Mouse (Mus musculus) hindbrain, embryonic 13.5 days (tissue): ENCODE data around the gene Tifa. TPM values are rescaled to one million over a fixed set of nuclear protein-coding genes. Genes with fewer than 3 reads are reported as not detected.
A peak's percentile ranks its signal among the peaks of the same experiment; 100 is the strongest.
"Not testable (repeated sequence)": the region's sequence is repeated elsewhere in the genome, so short reads cannot be mapped to it uniquely, and the experiment has no call there.

Source experiments
- ATAC-seq: fragments of 200-750 bp; cut with Nextera tagmentation; 2 replicates; pipeline ENCODE4 v1.8.0; 2017; ENCODE audit warnings: moderate TSS enrichment; ENCODE audit not compliant: low FRiP score
- H3K27ac ChIP-seq: fragments of 300-500 bp; sonication (generic); 2 replicates; pipeline ENCODE4 v1.5.1; 2015; ENCODE audit warnings: inconsistent platforms, mild to moderate bottlenecking, moderate library complexity
- H3K27me3 ChIP-seq: fragments of 300-500 bp; sonication (generic); 2 replicates; pipeline ENCODE4 v1.6.1; 2015; ENCODE audit warnings: mild to moderate bottlenecking, inconsistent platforms
- H3K36me3 ChIP-seq: fragments of 300-500 bp; sonication (generic); 2 replicates; pipeline ENCODE4 v1.6.1; 2015; ENCODE audit warnings: mild to moderate bottlenecking, inconsistent platforms
- H3K4me1 ChIP-seq: fragments of 300-500 bp; sonication (generic); replicated peaks from 2 replicates; pipeline ENCODE4 v1.6.1; 2015; ENCODE audit warnings: inconsistent platforms
- H3K4me2 ChIP-seq: fragments of 300-500 bp; sonication (generic); 2 replicates; pipeline ENCODE4 v1.6.1; 2015; ENCODE audit warnings: inconsistent platforms, mild to moderate bottlenecking, moderate library complexity
- H3K4me3 ChIP-seq: fragments of 300-500 bp; sonication (generic); 2 replicates; pipeline ENCODE4 v1.5.1; 2015; ENCODE audit warnings: mild to moderate bottlenecking, inconsistent platforms
- H3K9ac ChIP-seq: fragments of 300-500 bp; sonication (generic); 2 replicates; pipeline ENCODE4 v1.6.1; 2015; ENCODE audit warnings: mild to moderate bottlenecking, inconsistent platforms
- H3K9me3 ChIP-seq: fragments of 300-500 bp; sonication (generic); 2 replicates; pipeline ENCODE4 v1.6.1; 2016; ENCODE audit warnings: inconsistent platforms
- WGBS: fragments of 180-500 bp; shearing (Covaris S2); methylation state at CpG from one replicate; pipeline ENCODE4 v1.1.7; 2015; 5-methylcytosine and 5-hydroxymethylcytosine counted together
- polyA plus RNA-seq: library from polyadenylated mRNA; unstranded; fragments of >200 nt; fragmentation: Nextera tagmentation; extraction: Ambion mirVana; gene quantifications from 2 replicates; pipeline ENCODE4 v1.2.1, GENCODE M21; 2015

The Tifa gene
- polyA plus RNA-seq, 1 experiment from 2014 or later: 4.7 TPM

DNA sequence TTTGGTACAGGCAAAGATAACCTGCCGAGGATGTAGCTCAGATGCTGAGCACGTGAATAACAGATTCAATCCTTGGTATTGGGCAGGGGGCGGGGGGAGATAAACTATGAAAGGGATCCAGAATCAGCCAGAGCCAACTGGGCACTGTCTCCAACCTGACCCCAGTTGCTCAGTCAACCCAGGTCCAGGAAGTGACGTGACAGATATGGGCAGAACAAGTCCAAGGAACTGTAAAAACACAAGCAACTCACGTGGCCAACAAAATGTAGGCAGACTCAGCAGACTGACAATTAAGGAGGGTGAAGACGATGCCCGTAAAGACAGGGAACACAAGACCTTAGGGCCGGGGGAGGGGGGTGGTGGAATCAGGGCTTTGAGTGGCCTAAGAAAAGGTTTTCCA, 27.2 kb upstream of the Tifa start:
- Histone ChIP-seq H3K36me3 (no peaks in the 10 kb centered on the region), H3K4me3 (no peak overlapping the region), H3K27me3 (peaks cover 59% of the 10 kb centered on the region), H3K4me1 (peaks cover 9% of the 10 kb centered on the region), H3K9ac (no peak overlapping the region), H3K9me3 (no peaks in the 10 kb centered on the region), H3K27ac (no peak overlapping the region), H3K4me2 (no peak overlapping the region)
- ATAC-seq: no peak
- WGBS: 64% methylated on average over 8 of the region's 8 CpGs

DNA sequence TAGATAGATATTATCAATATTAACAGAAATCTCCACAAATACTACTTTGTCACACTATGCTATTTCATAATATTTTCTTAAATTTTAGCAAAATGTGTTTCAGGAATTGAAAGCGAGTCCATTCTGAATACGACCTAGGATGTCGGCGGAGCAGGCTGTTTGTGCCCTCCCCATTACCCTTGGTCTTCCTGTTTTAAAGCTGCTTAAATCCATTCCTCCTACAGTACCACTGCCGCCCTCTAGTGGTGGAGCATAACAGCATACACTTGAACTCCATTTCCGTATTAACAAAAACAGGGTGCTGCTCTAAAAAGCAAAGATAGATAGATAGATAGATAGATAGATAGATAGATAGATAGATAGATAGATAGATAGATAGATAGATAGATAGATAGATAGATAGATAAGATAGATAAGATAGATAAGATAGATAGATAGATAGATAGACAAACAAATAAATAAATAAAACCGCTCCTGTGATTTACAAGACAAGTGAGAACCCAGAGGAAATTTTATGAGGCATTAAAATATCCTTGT, 26.5 kb upstream of the Tifa start:
- ATAC-seq: no peak
- Histone ChIP-seq H3K4me1 (peaks cover 8% of the 10 kb centered on the region), H3K9ac (no peak overlapping the region), H3K27me3 (peaks cover 51% of the 10 kb centered on the region), H3K4me3 (no peak overlapping the region), H3K27ac (no peak overlapping the region), H3K9me3 (no peaks in the 10 kb centered on the region), H3K36me3 (no peaks in the 10 kb centered on the region), H3K4me2 (no peak overlapping the region)
- 22% methylated on average over 7 of the region's 7 CpGs for WGBS

DNA sequence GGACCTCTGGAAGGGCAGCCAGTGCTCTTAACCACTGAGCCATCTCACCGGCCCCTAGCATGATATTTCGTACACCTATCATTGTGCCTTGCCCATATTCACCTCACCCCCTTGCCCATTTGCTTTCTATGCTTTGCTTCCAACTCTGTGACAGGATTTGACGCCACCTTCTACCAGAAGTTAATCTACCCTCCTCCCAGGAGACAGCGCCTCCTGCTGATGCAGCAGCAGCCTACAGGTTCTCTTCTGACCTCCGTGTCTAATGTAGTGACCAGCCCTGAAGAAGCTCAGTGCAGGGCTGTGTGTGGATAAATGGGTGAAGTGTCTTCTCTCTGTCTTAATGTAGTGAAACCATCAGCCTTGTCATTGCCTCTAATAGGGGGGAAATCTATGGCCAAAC, 25.1 kb upstream of the Tifa start:
- H3K4me3 ChIP-seq: no peak overlapping the region
- no peaks in the 10 kb centered on the region for H3K36me3 ChIP-seq
- H3K27ac ChIP-seq: no peak overlapping the region
- ATAC-seq: no peak
- H3K9me3 ChIP-seq: no peaks in the 10 kb centered on the region
- WGBS: 55% methylated on average over 5 of the region's 5 CpGs
- no peak overlapping the region for H3K4me2 ChIP-seq
- no peaks in the 10 kb centered on the region for H3K4me1 ChIP-seq
- H3K9ac ChIP-seq: no peak overlapping the region
- peaks cover 40% of the 10 kb centered on the region for H3K27me3 ChIP-seq

DNA sequence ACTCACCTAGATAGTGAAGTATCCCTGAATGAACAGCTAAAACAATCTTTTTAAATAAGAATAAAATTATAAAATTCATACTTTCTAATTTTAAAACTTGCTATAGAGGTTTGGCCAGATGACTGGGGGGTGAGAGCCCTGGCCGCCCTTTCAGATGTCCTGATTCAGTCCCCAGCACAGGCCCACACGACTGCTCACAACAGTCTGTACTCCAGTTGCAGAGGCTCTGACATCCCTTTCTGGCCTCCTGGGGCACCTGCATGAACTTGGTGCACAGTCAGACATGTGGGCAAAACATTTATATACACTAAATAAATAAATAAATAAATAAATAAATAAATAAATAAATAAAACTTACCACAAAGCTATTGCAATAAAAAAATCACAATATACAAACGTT, 23.6 kb upstream of the Tifa start:
- Histone ChIP-seq H3K36me3 (no peaks in the 10 kb centered on the region), H3K4me3 (no peak overlapping the region), H3K9me3 (no peaks in the 10 kb centered on the region), H3K4me2 (no peak overlapping the region), H3K27ac (no peak overlapping the region), H3K4me1 (no peaks in the 10 kb centered on the region), H3K27me3 (peaks cover 29% of the 10 kb centered on the region), H3K9ac (no peak overlapping the region)
- 85% methylated on average over 3 of the region's 3 CpGs for WGBS
- ATAC-seq: no peak

DNA sequence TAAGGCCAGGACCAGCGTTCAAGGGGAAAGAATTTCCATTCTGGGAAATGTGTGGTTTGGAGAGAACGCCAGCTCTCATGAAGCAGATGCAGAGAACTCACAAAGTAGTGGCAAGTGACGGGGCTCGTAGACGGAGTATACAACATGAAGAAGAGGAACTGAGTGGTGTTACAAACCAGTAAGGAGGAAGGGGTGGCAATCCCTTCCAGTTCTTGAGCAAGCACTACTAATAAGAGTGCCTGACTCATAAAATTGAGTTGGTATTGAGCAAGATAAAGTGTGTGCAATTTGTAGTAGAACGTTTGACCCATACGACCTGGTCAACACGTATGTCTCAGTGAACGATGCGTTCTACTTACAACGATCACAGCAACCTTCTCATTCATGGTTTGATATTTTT, 20.5 kb upstream of the Tifa start:
- Histone ChIP-seq H3K27me3 (peaks cover 8% of the 10 kb centered on the region; the same call in 1 of the 2 replicates), H3K36me3 (no peaks in the 10 kb centered on the region), H3K9me3 (no peaks in the 10 kb centered on the region), H3K9ac (no peak overlapping the region), H3K4me2 (no peak overlapping the region), H3K4me1 (no peaks in the 10 kb centered on the region), H3K4me3 (no peak overlapping the region), H3K27ac (no peak overlapping the region)
- WGBS: 90% methylated on average over 11 of the region's 11 CpGs
- no peak for ATAC-seq

DNA sequence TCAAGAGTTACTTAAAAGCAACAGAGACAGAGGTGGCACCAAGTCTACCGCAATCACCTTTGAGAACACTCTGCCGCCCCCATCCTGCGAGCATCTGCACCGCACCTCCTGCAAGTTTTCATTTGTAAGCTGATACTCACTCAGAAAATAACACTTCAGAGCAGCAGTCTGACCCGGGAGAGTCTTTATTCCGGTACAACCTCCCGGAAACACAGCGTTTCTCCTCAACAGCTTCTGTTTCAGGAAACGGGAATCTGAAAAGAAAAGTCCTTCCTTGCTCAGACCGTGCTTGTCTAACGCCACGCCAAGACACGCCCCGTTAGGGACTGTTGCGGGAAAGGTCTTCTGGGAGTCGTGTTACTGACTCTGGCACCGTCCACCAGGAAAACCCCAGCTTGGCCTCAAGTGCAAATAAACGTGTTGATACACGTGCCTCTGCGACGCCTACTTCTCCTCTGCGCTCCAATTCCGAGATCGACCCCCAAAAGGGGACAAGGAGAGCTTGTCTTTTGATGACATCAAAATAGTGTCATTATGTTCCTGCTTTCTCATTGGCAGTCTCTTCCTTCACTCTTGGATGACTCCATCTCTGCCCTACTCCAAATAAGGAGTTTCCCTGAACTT, 9.5 kb upstream of the Tifa start, which contains the start of gene Alpk1:
TSS of gene Alpk1 (minus strand) at position 507 of the 624 bp plus-strand sequence.
- Histone ChIP-seq H3K36me3 (no peaks in the 10 kb centered on the region), H3K9ac (0 out of 2 replicates have a peak within 1 kb of the TSS, but pooled peaks have one; percentile 51), H3K4me1 (peaks cover 5% of the 10 kb centered on the region; the same call in 1 of the 2 replicates), H3K4me3 (peak within 1 kb of the TSS; percentile 36), H3K4me2 (peak within 1 kb of the TSS; percentile 58), H3K9me3 (no peaks in the 10 kb centered on the region), H3K27me3 (peaks cover 11% of the 10 kb centered on the region; the same call in 1 of the 2 replicates), H3K27ac (no peak within 1 kb of the TSS)
- no peak for ATAC-seq
- WGBS: 2% methylated on average over 24 of the region's 24 CpGs

DNA sequence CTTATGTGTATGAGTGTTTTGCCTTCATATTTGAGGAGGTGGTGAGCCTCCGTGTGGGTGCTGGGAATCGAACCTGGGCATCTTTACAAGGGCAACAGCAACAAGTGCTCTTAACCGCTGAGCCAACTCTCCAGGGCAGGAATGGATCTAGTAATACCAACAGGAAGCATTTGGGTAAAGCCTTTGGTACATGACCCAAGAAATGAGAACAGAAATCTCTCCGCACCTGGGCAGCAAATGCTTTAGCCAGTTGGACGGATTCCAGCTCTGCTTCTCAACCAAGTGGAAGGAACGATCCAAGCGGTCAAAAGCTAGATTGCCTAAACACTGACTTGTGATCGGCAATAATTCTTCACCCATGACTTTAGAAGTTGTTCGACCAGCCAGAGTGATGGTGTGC, 8.7 kb upstream of the Tifa start:
- peaks cover 5% of the 10 kb centered on the region; the same call in 1 of the 2 replicates for H3K4me1 ChIP-seq
- H3K4me3 ChIP-seq: no peak overlapping the region
- peaks cover 12% of the 10 kb centered on the region; the same call in 1 of the 2 replicates for H3K27me3 ChIP-seq
- H3K36me3 ChIP-seq: no peaks in the 10 kb centered on the region
- no peak for ATAC-seq
- H3K27ac ChIP-seq: no peak overlapping the region
- WGBS: 97% methylated on average over 9 of the region's 9 CpGs
- no peak overlapping the region for H3K4me2 ChIP-seq
- no peaks in the 10 kb centered on the region for H3K9me3 ChIP-seq
- H3K9ac ChIP-seq: no peak overlapping the region

DNA sequence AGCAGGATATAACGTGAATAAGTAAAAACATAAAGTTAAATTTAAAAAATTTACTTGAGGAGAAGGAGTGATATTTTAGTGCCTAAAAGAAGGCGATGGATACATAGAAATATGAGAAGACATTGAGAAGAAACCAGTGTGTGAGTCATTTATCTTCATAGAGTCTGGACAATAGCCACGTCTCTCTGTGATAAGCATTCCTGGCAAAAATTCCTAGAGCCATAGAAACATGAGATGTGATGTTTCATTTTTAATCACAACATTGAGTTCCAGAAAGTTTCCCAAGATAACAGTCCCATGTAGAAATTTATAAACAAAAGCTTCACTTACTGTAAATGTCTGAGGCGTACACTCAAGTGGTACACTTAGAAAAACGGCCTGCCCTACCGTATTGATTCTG, 6.7 kb upstream of the Tifa start:
- Histone ChIP-seq H3K27ac (no peak overlapping the region), H3K27me3 (peaks cover 29% of the 10 kb centered on the region), H3K4me3 (no peak overlapping the region), H3K9me3 (no peaks in the 10 kb centered on the region), H3K4me2 (no peak overlapping the region), H3K36me3 (no peaks in the 10 kb centered on the region), H3K9ac (no peak overlapping the region), H3K4me1 (peaks cover 5% of the 10 kb centered on the region; the same call in 1 of the 2 replicates)
- WGBS: 90% methylated on average over 6 of the region's 6 CpGs
- ATAC-seq: no peak

DNA sequence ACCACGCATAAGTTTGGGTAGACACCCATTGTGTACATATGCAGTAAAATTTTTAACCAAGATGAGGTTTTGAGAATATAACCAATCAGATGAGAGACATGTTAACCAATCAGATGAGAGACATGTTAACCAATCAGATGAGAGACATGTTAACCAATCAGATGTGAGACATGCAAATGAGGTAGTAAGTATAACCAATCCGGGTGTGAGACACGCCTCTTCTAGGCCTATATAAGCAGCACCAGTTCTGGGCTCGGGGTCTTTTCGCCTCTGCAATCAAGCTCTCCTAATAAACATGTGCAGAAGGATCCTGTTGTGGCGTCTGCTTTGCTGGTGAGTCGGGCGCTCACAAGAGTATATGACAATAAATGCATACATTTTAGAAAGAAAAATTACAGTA, 5.9 kb upstream of the Tifa start:
- H3K4me3 ChIP-seq, H3K9me3 ChIP-seq, H3K4me1 ChIP-seq, H3K27ac ChIP-seq, H3K4me2 ChIP-seq, ATAC-seq, H3K36me3 ChIP-seq, H3K9ac ChIP-seq: not testable (repeated sequence)
- peaks cover 36% of the 10 kb centered on the region for H3K27me3 ChIP-seq
- WGBS: 94% methylated on average over 8 of the region's 8 CpGs

DNA sequence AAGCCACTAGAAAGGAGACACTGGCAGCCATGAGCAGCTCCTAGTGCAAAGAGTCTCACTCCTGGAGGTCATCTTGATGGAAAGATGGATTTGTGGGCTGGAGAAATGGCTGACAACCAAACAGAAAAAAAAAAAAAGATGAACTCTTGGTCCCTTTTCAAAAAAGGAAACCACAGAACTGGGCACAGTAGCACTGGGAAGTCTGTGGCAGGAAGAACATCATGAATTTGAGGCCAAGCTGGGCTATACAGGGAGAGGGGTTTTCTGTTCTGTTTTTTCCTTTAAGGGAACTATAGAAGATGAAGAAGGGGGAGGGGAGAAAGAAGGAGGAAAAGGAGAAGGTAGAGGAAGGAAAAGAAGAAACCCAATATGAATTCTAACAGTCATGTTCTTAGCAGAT, 2.6 kb upstream of the Tifa start:
- no peaks in the 10 kb centered on the region for H3K36me3 ChIP-seq
- peaks cover 21% of the 10 kb centered on the region for H3K4me1 ChIP-seq
- no peak for ATAC-seq
- no peak overlapping the region for H3K4me3 ChIP-seq
- no peak overlapping the region for H3K9ac ChIP-seq
- no peak overlapping the region for H3K27ac ChIP-seq
- H3K9me3 ChIP-seq: no peaks in the 10 kb centered on the region
- H3K27me3 ChIP-seq: peaks cover 55% of the 10 kb centered on the region
- no peak overlapping the region for H3K4me2 ChIP-seq

DNA sequence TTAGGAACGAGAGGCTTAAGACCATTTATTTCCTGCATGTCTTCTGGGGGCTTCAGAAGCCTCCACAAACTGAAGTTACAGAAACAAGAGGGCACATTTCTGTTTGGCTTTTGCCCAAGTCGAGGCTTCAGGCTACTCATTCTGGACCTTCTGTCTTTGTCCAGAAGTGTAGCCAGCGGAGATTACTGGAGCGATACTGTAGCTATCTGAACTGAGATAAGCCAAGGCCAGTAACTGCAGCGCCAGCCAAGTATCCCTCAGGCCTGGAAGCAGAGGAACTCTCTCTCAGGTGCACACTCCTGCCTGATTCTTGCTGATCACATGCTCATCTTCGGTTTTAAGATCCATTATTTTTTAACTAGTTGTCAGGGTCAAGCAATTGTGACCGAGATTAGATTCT, 1.6 kb upstream of the Tifa start:
- peaks cover 62% of the 10 kb centered on the region for H3K27me3 ChIP-seq
- no peak overlapping the region for H3K27ac ChIP-seq
- peaks cover 21% of the 10 kb centered on the region for H3K4me1 ChIP-seq
- no peaks in the 10 kb centered on the region for H3K9me3 ChIP-seq
- ATAC-seq: no peak
- 44% methylated on average over 7 of the region's 7 CpGs for WGBS
- H3K4me2 ChIP-seq: no peak overlapping the region
- no peak overlapping the region for H3K9ac ChIP-seq
- H3K36me3 ChIP-seq: no peaks in the 10 kb centered on the region
- no peak overlapping the region for H3K4me3 ChIP-seq

DNA sequence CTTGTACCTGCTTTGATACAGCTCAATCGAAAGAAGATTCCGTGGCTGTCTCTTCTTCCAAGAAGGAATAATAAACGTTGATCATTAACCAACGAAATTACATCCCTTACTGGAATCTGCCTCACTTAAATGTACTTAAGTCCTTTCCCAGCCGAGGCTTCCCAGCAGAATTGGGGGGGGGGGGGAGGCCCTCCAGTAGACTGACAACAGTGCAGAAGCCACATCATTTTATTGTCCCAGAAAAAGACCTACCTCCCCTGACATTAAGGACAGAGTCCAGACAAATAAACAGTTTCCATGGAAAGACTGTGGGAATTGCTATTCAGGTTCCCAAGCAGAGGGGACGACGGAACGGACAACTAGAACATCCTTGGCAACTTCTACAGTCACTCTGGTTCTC, 686 bp upstream of the Tifa start:
- Histone ChIP-seq H3K27me3 (peaks cover 64% of the 10 kb centered on the region), H3K27ac (no peak overlapping the region), H3K4me2 (peak overlapping the region; percentile 95), H3K9me3 (no peaks in the 10 kb centered on the region), H3K4me1 (peaks cover 21% of the 10 kb centered on the region), H3K4me3 (peak overlapping the region; percentile 55), H3K9ac (no peak overlapping the region), H3K36me3 (no peaks in the 10 kb centered on the region)
- 14% methylated on average over 8 of the region's 8 CpGs for WGBS
- no peak for ATAC-seq
